Mouse (Mus musculus) E14TG2a.4 (cell line): ENCODE results near the gene Nap1l4.

Experiments
- CTCF ChIP-seq: conservative IDR thresholded peaks from 2 replicates; pipeline ENCODE4 v1.5.1; 2014; ENCODE audit warnings: low read length
- POU5F1 ChIP-seq: IDR thresholded peaks from 2 replicates; pipeline ENCODE4 v1.6.1; 2014; ENCODE audit warnings: low read length, borderline replicate concordance

DNA sequence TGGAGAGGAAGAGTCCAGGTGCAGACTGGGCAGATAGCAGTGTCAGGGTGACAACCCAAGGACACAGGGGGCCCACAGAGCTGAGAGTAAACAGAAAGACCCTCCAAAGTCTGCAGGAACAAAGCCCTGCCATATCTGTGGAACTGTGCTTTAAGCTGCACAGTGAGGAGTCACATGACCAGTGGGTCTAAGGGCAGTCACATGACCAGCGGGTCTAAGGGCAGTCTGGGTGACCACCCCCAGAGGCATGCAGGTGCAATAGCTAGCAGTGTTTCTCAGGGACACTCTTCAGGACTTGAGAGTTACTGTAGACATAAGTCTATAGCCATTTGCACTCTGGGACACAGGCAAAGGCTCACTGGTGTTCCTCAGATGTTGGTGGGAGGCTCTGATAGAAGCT, 39.3 kb downstream of the Nap1l4 start:
- TF ChIP-seq CTCF (no peak), POU5F1 (no peak)
